Mouse (Mus musculus) CH12.LX (cell line): ENCODE data around the gene Ccr1l1.
A peak's percentile ranks its signal among the peaks of the same experiment; 100 is the strongest.

Source experiments
- CHD2 ChIP-seq: IDR thresholded peaks from 2 replicates; pipeline ENCODE4 v1.6.1; 2011; ENCODE audit warnings: low read length, improper control_type of control experiment
- NELFE ChIP-seq: IDR thresholded peaks from 2 replicates; pipeline ENCODE4 v1.6.1; 2011; ENCODE audit warnings: low read depth, low read length, improper control_type of control experiment
- POLR2AphosphoS2 ChIP-seq: IDR thresholded peaks from 2 replicates; pipeline ENCODE4 v1.6.1; 2011; ENCODE audit warnings: low read depth, low read length, improper control_type of control experiment
- RAD21 ChIP-seq: IDR thresholded peaks from 2 replicates; pipeline ENCODE4 v1.6.1; 2011; ENCODE audit warnings: low read depth, mild to moderate bottlenecking, low read length, improper control_type of control experiment, moderate library complexity

- peak; percentile 59; the same call in 1 of the 2 replicates for TF ChIP-seq NELFE
- TF ChIP-seq POLR2AphosphoS2 = no peak
- TF ChIP-seq RAD21 = peak; percentile 78
- no peak for TF ChIP-seq CHD2
Measured at GRCm38 (mm10) chr9:123928759-123929246, 49.4 kb downstream of the Ccr1l1 start.
